Mouse (Mus musculus): Measurements from ENCODE around the gene Tirap. TPM values are rescaled to one million over a fixed set of nuclear protein-coding genes. Genes with fewer than 3 reads are reported as not detected.

The Tirap gene
- polyA plus RNA-seq (2014; fragmentation: Nextera tagmentation; extraction: Ambion mirVana), result 3.5 and 3.7 TPM in 2 replicates

- whole genome bisulfite sequencing, result under 1% methylated on average over 42 of the region's 44 CpGs
- Histone ChIP-seq H3K9ac (ENCODE audit: low read length) (peak within 1 kb of the TSS; percentile 71), H3K27me3 (replicated peaks; ENCODE audit: control insufficient read depth, insufficient read depth, low read length) (no peaks in the 10 kb centered on the region), H3K27ac (ENCODE audit: low read depth, low read length) (no peak within 1 kb of the TSS), H3K36me3 (ENCODE audit: control insufficient read depth, insufficient read depth, low read length) (peaks cover 7% of the 10 kb centered on the region), H3K4me2 (ENCODE audit: low read length) (peak within 1 kb of the TSS; percentile 55), H3K9me3 (replicated peaks; ENCODE audit: control insufficient read depth, low read length) (no peaks in the 10 kb centered on the region), H3K4me3 (ENCODE audit: low read depth, low read length) (peak within 1 kb of the TSS; percentile 57), H3K4me1 (ENCODE audit: control insufficient read depth, insufficient read depth, low read length) (peaks cover 9% of the 10 kb centered on the region)
- ATAC-seq (peak; percentile 96), DNase-seq (ENCODE audit: low spot score) (peak; percentile 77)
Measured at GRCm38 (mm10) chr9:35199772-35200471, at the start of gene Tirap, which contains the start of gene Srpr. TSS of gene Tirap (minus strand) at chr9:35200291. TSS of gene Srpr (plus strand) at chr9:35200175.

DNA sequence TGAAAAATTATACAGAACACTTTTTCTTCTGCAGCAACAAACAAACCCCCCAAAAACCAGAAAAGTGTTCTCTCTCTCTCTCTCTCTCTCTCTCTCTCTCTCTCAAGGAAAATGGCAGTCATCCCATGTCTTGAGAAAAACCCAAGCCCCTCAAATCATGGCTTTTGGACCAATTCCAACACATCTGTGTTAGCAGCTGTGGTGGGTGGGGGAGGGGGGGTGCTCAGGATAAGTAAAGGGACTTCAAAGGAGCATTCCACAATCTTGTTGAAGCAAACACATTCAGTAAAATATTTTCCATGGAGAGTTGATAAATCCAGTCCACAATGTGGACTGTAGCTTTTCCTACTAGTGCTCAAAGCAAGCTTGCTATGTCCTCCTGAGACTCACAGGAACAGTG lies 49.4 kb upstream of the Tirap start:
- Histone ChIP-seq H3K4me1 (ENCODE audit: control insufficient read depth, insufficient read depth, low read length) (no peaks in the 10 kb centered on the region), H3K4me3 (ENCODE audit: low read depth, low read length) (no peak overlapping the region), H3K36me3 (ENCODE audit: control insufficient read depth, insufficient read depth, low read length) (0 out of 2 replicates have a peak, but pooled peaks cover 5% of the 10 kb centered on the region), H3K27ac (ENCODE audit: low read depth, low read length) (no peak overlapping the region), H3K9ac (ENCODE audit: low read length) (no peak overlapping the region), H3K4me2 (ENCODE audit: low read length) (no peak overlapping the region), H3K27me3 (replicated peaks; ENCODE audit: control insufficient read depth, insufficient read depth, low read length) (no peaks in the 10 kb centered on the region), H3K9me3 (replicated peaks; ENCODE audit: control insufficient read depth, low read length) (no peaks in the 10 kb centered on the region)
- ATAC-seq (no peak), DNase-seq (ENCODE audit: low spot score) (peak; percentile 60)

DNA sequence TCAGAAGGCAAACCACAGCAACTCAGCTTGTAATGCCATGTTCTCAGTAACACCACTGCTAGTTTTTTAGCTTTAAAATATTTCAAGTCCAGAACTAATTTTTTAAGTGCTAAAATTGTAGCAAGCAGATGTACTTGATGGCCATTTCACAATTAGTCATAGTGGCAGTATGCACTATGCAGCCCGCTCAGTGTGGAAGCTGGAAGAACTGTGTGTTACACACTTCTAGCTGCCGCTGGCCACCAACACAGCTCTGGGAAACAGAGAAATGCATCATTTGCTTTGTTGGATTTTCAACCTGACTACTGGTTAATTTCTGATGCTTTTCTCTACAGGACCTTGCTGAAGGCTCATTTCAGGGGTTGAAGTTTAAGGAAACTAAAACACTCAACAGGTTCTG lies 47.3 kb upstream of the Tirap start:
- 0 out of 2 replicates have a peak, but pooled peaks cover 5% of the 10 kb centered on the region for H3K36me3 ChIP-seq (ENCODE audit: control insufficient read depth, insufficient read depth, low read length)
- H3K4me1 ChIP-seq (ENCODE audit: control insufficient read depth, insufficient read depth, low read length), result no peaks in the 10 kb centered on the region
- DNase-seq (ENCODE audit: low spot score) (no peak), ATAC-seq (no peak)
- no peak overlapping the region for H3K4me2 ChIP-seq (ENCODE audit: low read length)
- no peaks in the 10 kb centered on the region for H3K9me3 ChIP-seq (replicated peaks; ENCODE audit: control insufficient read depth, low read length)
- H3K4me3 ChIP-seq (ENCODE audit: low read depth, low read length), result no peak overlapping the region
- 94% methylated on average over 2 of the region's 2 CpGs for WGBS
- no peaks in the 10 kb centered on the region for H3K27me3 ChIP-seq (replicated peaks; ENCODE audit: control insufficient read depth, insufficient read depth, low read length)
- H3K9ac ChIP-seq (ENCODE audit: low read length), result no peak overlapping the region
- no peak overlapping the region for H3K27ac ChIP-seq (ENCODE audit: low read depth, low read length)

- H3K9me3 ChIP-seq (replicated peaks; ENCODE audit: control insufficient read depth, low read length), result no peaks in the 10 kb centered on the region
- no peaks in the 10 kb centered on the region for H3K4me1 ChIP-seq (ENCODE audit: control insufficient read depth, insufficient read depth, low read length)
- H3K4me2 ChIP-seq (ENCODE audit: low read length), result no peak overlapping the region
- 79% methylated on average over 1 of the region's 1 CpGs for WGBS
- H3K9ac ChIP-seq (ENCODE audit: low read length), result no peak overlapping the region
- H3K36me3 ChIP-seq (ENCODE audit: control insufficient read depth, insufficient read depth, low read length), result peaks cover 11% of the 10 kb centered on the region
- no peaks in the 10 kb centered on the region for H3K27me3 ChIP-seq (replicated peaks; ENCODE audit: control insufficient read depth, insufficient read depth, low read length)
- no peak overlapping the region for H3K4me3 ChIP-seq (ENCODE audit: low read depth, low read length)
- no peak for ATAC-seq
- no peak overlapping the region for H3K27ac ChIP-seq (ENCODE audit: low read depth, low read length)
- DNase-seq (ENCODE audit: low spot score), result no peak
Measured at GRCm38 (mm10) chr9:35239734-35240133, 39.6 kb upstream of the Tirap start.

DNA sequence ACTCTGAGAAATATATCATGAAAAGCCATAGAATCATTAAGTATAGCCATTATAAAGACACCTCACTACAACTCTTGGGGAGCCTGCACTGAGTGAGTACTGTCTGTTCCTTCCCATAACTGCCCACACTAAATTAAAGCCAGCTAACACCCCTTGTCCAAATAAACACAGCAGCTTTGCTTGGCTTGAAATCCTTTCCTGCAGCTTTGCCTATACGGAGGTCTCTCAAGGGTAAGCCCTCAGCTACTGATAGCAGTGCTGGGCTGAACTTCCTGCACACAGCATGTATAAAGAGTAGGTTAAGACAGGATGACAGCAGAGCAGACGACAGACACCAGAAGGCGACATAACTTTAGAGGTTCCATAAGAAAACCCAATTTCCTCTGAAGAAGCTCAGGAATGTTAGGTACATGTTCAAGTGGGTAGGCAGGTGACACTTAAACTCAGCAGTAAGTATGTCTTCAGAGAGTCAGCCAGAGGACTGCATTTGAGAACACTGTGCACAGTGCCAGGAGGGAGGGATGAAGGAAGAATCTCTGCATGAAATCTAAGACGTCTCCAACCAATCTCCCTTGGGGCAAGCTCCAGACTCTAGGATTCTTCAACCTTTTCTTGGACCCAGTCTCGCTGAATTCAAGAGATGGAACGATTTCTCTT lies 39.0 kb upstream of the Tirap start:
- no peak for DNase-seq (ENCODE audit: low spot score)

DNA sequence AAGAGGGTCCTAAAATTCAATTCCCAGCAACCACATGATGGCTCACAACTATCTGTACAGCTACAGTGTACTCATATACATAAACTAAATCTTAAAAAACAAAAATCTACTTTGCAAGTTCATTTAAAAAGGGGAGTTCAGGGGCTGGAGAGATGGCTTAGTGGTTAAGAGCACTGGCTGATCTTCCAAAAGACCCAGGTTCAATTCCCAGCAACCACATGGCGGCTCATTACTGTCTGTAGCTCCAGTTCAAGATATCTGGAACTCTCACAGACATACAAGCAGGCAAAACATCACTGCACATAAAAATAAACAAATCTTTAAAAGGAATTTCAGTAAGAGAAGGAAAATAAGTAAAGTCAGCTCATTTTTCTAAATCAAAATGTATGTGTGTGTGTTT lies 38.3 kb upstream of the Tirap start:
- 92% methylated on average over 1 of the region's 1 CpGs for WGBS
- no peak overlapping the region for H3K4me3 ChIP-seq (ENCODE audit: low read depth, low read length)
- H3K4me1 ChIP-seq (ENCODE audit: control insufficient read depth, insufficient read depth, low read length), result no peaks in the 10 kb centered on the region
- no peak overlapping the region for H3K27ac ChIP-seq (ENCODE audit: low read depth, low read length)
- DNase-seq (ENCODE audit: low spot score) (no peak), ATAC-seq (no peak)
- no peaks in the 10 kb centered on the region for H3K27me3 ChIP-seq (replicated peaks; ENCODE audit: control insufficient read depth, insufficient read depth, low read length)
- no peaks in the 10 kb centered on the region for H3K9me3 ChIP-seq (replicated peaks; ENCODE audit: control insufficient read depth, low read length)
- H3K4me2 ChIP-seq (ENCODE audit: low read length), result no peak overlapping the region
- H3K9ac ChIP-seq (ENCODE audit: low read length), result no peak overlapping the region
- peaks cover 23% of the 10 kb centered on the region for H3K36me3 ChIP-seq (ENCODE audit: control insufficient read depth, insufficient read depth, low read length)

More for the DNA sequence above, 39.0 kb upstream of the Tirap start:
- 86% methylated on average over 6 of the region's 6 CpGs for WGBS
- ATAC-seq, result no peak
- Histone ChIP-seq H3K27ac (ENCODE audit: low read depth, low read length) (no peak overlapping the region), H3K4me2 (ENCODE audit: low read length) (no peak overlapping the region), H3K9ac (ENCODE audit: low read length) (no peak overlapping the region), H3K9me3 (replicated peaks; ENCODE audit: control insufficient read depth, low read length) (no peaks in the 10 kb centered on the region), H3K36me3 (ENCODE audit: control insufficient read depth, insufficient read depth, low read length) (peaks cover 18% of the 10 kb centered on the region), H3K4me1 (ENCODE audit: control insufficient read depth, insufficient read depth, low read length) (no peaks in the 10 kb centered on the region), H3K4me3 (ENCODE audit: low read depth, low read length) (no peak overlapping the region), H3K27me3 (replicated peaks; ENCODE audit: control insufficient read depth, insufficient read depth, low read length) (no peaks in the 10 kb centered on the region)

- H3K4me2 ChIP-seq (ENCODE audit: low read length), result no peak overlapping the region
- no peaks in the 10 kb centered on the region for H3K27me3 ChIP-seq (replicated peaks; ENCODE audit: control insufficient read depth, insufficient read depth, low read length)
- no peak overlapping the region for H3K4me3 ChIP-seq (ENCODE audit: low read depth, low read length)
- DNase-seq (ENCODE audit: low spot score) (no peak), ATAC-seq (no peak)
- H3K36me3 ChIP-seq (ENCODE audit: control insufficient read depth, insufficient read depth, low read length), result peaks cover 35% of the 10 kb centered on the region
- H3K9ac ChIP-seq (ENCODE audit: low read length), result no peak overlapping the region
- H3K9me3 ChIP-seq (replicated peaks; ENCODE audit: control insufficient read depth, low read length), result no peaks in the 10 kb centered on the region
- WGBS, result 61% methylated on average over 3 of the region's 3 CpGs
- no peak overlapping the region for H3K27ac ChIP-seq (ENCODE audit: low read depth, low read length)
- H3K4me1 ChIP-seq (ENCODE audit: control insufficient read depth, insufficient read depth, low read length), result no peaks in the 10 kb centered on the region
Measured at GRCm38 (mm10) chr9:35235996-35236395, 35.9 kb upstream of the Tirap start.

GRCm38 (mm10) chr9:35228671-35229070 lies 28.6 kb upstream of the Tirap start:
- no peak overlapping the region for H3K27ac ChIP-seq (ENCODE audit: low read depth, low read length)
- no peak overlapping the region for H3K4me3 ChIP-seq (ENCODE audit: low read depth, low read length)
- H3K9me3 ChIP-seq (replicated peaks; ENCODE audit: control insufficient read depth, low read length), result no peaks in the 10 kb centered on the region
- 95% methylated on average over 3 of the region's 3 CpGs for WGBS
- no peak overlapping the region for H3K4me2 ChIP-seq (ENCODE audit: low read length)
- DNase-seq (ENCODE audit: low spot score), result no peak
- no peaks in the 10 kb centered on the region for H3K4me1 ChIP-seq (ENCODE audit: control insufficient read depth, insufficient read depth, low read length)
- no peak overlapping the region for H3K9ac ChIP-seq (ENCODE audit: low read length)
- H3K27me3 ChIP-seq (replicated peaks; ENCODE audit: control insufficient read depth, insufficient read depth, low read length), result no peaks in the 10 kb centered on the region
- ATAC-seq, result no peak
- peaks cover 32% of the 10 kb centered on the region for H3K36me3 ChIP-seq (ENCODE audit: control insufficient read depth, insufficient read depth, low read length)

GRCm38 (mm10) chr9:35223466-35223865 lies 23.4 kb upstream of the Tirap start:
- no peak overlapping the region for H3K27ac ChIP-seq (ENCODE audit: low read depth, low read length)
- no peak for ATAC-seq
- WGBS, result 98% methylated on average over 3 of the region's 3 CpGs
- no peak for DNase-seq (ENCODE audit: low spot score)
- H3K4me3 ChIP-seq (ENCODE audit: low read depth, low read length), result no peak overlapping the region
- peaks cover 61% of the 10 kb centered on the region for H3K36me3 ChIP-seq (ENCODE audit: control insufficient read depth, insufficient read depth, low read length)
- no peaks in the 10 kb centered on the region for H3K27me3 ChIP-seq (replicated peaks; ENCODE audit: control insufficient read depth, insufficient read depth, low read length)
- H3K9me3 ChIP-seq (replicated peaks; ENCODE audit: control insufficient read depth, low read length), result no peaks in the 10 kb centered on the region
- H3K9ac ChIP-seq (ENCODE audit: low read length), result no peak overlapping the region
- H3K4me1 ChIP-seq (ENCODE audit: control insufficient read depth, insufficient read depth, low read length), result no peaks in the 10 kb centered on the region
- H3K4me2 ChIP-seq (ENCODE audit: low read length), result no peak overlapping the region
